Mouse (Mus musculus): ENCODE results near the gene Hcfc1r1.

DNA sequence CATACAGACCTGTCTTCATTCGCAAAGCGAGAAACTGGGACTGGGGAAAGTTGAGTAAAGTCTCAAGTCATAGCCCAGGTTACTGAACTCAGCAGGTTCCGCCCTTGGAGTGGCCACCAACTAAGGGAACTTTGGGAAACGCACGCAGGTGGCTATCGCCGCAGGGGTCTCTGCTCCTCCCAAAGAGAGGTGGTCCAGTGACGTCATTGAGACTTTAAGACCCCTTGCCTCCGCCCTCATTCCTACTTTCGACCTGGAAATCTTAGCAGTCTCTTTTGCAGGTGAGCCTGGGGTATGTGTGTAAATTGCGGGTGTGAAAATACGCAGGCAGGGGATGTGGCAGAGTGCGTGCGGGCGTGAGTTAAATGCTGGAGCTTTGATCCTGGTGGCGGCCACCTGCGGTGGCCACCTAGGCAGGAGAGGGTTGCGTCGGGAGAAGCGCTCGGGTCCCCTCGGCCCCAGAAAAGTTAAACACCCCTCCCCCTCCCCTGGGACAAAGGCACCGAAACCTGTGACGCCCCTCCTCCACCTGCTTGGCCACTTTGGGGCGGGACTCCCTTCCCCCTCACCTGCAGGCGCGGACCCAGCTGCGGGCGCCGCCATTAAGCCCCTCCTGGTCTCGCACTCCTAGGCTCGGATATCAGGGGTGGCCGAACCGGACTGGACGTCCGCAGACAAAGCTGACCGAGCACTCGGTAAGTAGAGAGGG is 5.9 kb downstream of the Hcfc1r1 start, which contains the start of gene Cldn6:
- TF ChIP-seq EP300 (optimal IDR thresholded peaks at IDR 0.05) (no peak), CTCF (IDR thresholded peaks at IDR 0.05; ENCODE audit: low read depth) (no peak)

Measured in stomach, postnatal 0 days (tissue).